Mouse (Mus musculus) layer of hippocampus, adult 2 months (tissue): ENCODE data around the gene Zfp365. TPM values are rescaled to one million over a fixed set of nuclear protein-coding genes. Genes with fewer than 3 reads are reported as not detected.
A peak's percentile ranks its signal among the peaks of the same experiment; 100 is the strongest.

Experiments
- DNase-seq, 2 experiments: peaks; one replicate each; pipeline ENCODE4 v3.0.0; 2022; ENCODE audit warnings: low spot score in 2 of 2
- H3K27ac ChIP-seq: fragments of 200-600 bp; 2 replicates; pipeline ENCODE4 v1.8.1; 2022
- H3K4me3 ChIP-seq: fragments of 200-600 bp; 2 replicates; pipeline ENCODE4 v1.8.1; 2022; ENCODE audit warnings: mild to moderate bottlenecking
- CTCF ChIP-seq: fragments of 200-600 bp; conservative IDR thresholded peaks from 2 replicates; pipeline ENCODE4 v1.8.1; 2022; ENCODE audit warnings: antibody characterized with exemption, mild to moderate bottlenecking, moderate library complexity
- total RNA-seq, 2 experiments: library from RNA; stranded (reverse); gene quantifications; 2 replicates each; pipeline ENCODE4 v1.2.3; 2021

The Zfp365 gene
- total RNA-seq, 2 experiments from 2014 or later = 248 to 257 TPM

DNA sequence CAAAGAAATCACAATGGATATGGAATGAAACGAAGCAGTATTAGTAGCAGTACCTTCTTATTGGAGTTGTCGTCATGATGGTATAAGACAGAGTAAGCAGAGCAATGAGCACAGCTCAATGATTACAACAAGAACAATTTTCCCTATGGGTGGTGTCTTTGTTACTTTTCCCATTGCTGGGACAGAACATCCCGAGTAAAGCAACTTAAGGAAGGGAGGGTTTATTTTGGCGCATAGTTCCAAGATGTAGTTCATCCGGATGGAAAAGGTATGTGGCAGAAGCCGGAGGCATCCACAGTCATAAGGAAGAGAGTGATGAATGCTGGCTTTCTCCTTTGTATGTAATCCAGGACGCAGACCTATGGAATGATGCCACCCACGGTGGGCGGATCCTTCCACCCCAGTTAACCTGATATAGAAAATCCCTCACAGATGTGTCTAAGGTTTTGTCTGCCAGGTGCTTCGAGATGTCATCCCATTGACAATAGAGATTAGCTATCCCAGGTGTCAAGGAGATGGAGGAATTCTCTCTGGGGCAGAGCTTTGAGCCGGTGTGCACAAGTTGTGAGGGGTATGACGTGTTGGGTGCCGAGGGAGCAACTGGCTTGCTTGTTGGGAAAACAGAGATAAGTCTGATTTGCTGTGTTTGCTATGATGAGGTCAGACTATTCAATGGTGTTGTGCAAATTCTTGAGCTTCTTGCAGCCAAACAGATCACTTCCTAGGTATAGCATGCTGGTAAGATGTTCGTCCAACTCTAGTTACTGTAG is 55.5 kb downstream of the Zfp365 start:
- H3K27ac ChIP-seq = no peak overlapping the region
- H3K4me3 ChIP-seq = no peak overlapping the region
- no peak for DNase-seq
- TF ChIP-seq CTCF = no peak

DNA sequence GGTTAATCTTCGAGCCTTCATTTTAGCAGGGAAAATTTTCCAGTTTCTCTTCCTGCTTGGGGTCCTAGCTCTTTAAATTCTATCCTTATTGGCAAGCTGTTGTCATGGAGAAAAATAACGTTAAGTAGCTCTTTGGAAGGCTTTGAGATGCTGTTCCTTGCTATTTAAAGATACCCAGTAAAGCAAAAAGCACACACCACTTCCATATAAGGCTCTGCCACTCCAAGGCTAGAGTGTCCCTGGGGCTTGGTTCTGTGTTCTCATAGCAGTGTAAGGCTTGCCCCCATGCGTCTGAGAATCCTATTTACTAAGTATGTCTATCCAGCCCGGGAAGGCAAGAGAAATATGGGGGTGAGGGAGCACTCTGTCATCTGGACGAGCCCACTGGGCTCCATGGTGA is 56.7 kb downstream of the Zfp365 start:
- Histone ChIP-seq H3K4me3 (no peak overlapping the region), H3K27ac (no peak overlapping the region)
- DNase-seq = no peak
- TF ChIP-seq CTCF = no peak

DNA sequence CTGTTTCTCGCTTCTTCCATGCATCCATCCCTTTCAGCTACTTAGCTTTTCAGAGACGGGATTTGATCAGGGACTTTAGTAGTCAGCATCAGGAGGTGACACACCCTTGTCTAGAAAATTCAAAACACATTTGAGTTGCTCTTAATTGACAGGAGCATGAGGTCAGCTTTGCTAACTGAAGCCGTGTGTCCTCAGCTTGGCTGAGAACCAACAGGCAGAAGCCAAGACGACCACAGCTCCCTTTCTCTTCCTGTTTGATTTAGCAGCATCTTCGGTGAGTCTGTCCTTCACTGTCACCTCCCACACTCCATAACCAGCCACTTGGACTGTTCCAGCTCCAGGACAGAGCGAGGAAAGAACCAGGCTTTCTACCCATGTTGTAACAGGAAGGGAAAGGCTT is 60.1 kb downstream of the Zfp365 start:
- Histone ChIP-seq H3K4me3 (no peak overlapping the region), H3K27ac (no peak overlapping the region)
- no peak for DNase-seq
- no peak for TF ChIP-seq CTCF

DNA sequence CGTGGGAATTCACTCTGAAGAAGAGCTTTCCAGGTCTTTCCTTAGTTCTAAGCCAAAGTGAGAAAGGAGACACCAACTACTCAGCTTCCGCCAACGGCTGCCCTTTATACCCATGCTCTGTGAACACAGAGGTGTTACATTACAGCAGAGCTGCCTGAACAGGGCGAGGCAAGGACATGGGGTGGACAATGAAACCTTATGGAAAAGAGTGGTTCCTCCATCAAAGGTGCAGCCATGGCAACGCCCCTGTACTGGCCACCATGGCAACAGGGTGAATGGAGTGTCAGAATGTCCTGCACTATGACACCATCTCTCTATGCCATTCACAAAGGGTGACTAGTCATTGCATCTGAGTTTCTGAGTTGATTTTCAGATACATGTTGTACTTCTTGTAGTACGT is 61.4 kb downstream of the Zfp365 start:
- no peak for DNase-seq
- no peak for TF ChIP-seq CTCF
- Histone ChIP-seq H3K4me3 (no peak overlapping the region), H3K27ac (no peak overlapping the region)

DNA sequence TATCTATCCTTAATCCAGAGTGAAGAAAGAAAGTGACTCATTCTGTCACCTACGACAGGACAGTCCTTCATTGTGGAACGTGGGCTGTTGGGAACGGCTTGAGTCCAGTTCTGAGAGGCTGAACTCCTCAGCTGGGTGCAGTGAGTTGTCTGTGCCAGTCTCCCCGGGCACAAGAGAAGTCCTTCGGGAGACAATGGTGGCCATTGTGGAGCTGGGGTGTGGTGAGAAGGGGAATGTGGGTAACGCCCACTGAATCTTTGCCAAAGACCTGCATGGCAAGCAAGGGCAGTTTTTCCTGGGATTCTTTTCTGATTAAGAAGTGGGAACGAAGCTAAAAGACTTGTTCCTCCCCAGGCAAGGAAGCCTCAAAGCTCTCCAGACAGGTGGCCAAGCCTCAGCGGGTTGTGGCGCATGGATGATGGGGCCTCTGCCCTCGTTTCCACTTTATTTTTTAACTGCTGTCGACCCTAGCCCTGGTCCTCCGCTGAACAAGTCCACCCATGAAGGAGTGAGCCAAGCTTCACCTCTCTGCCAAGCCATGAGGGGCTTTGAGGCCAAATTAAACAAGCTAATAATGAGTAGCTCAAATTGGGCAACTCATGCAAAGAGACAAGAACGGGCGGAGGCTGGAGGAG is 66.3 kb downstream of the Zfp365 start:
- Histone ChIP-seq H3K4me3 (no peak overlapping the region), H3K27ac (peak overlapping the region; percentile 53; the same call in 1 of the 2 replicates)
- no peak for DNase-seq
- TF ChIP-seq CTCF = no peak

DNA sequence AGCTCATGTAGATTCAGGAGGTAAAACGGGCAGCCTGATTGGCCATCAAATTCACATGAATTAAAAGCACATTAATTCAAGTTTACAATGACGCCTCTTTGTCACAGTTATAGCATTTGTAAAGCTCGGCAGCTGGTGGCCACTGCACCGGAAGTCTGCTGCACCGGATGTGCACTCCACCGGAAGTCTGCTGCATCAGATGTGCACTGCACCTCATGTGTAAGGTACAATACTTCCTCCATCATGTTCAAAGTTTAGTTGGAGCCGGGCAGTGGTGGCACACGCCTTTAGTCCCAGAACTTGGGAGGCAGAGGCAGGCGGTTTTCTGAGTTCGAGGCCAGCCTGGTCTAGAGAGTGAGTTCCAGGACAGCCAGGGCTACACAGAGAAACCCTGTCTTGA is 70.9 kb downstream of the Zfp365 start:
- no peak for DNase-seq
- no peak overlapping the region for H3K27ac ChIP-seq
- no peak overlapping the region for H3K4me3 ChIP-seq
- no peak for TF ChIP-seq CTCF

DNA sequence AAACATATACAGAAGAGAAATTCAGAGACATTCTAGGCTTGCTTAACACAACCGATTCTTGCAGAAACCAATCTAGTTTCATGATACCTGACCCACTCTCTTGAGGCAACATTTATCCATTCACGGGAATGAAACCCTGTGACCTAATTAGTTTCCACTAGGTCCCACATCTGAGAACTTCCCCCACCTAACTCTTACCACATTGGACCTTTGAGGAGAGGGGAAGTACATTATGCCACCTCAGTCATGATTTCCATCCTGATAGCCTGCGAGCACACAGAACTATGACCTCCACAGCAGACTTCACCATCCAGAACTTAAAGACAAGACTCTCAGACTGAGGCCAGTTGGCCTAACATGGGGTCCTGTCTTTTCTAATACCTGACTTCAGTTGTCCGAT is 71.7 kb downstream of the Zfp365 start:
- TF ChIP-seq CTCF = no peak
- DNase-seq = no peak
- no peak overlapping the region for H3K4me3 ChIP-seq
- H3K27ac ChIP-seq = no peak overlapping the region

DNA sequence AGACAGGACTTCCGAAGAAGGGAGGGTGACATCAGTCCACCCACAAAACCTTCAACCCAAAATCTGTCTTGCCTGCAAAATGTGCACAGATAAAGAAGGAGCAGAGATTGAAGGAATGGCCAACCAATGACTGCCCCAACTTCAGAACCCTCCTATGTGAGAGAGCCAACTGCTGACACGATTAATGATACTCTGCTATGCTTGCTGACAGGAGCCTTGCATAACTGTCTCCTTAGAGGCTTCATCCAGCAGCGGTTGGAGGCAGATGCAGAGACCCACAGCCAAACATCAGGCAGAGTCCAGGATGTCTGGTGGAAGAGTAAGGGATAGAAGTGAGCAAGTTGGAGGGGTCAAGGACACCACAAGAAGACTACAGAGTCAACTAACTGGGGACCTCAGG is 73.3 kb downstream of the Zfp365 start:
- Histone ChIP-seq H3K4me3 (no peak overlapping the region), H3K27ac (no peak overlapping the region)
- no peak for DNase-seq
- no peak for TF ChIP-seq CTCF

DNA sequence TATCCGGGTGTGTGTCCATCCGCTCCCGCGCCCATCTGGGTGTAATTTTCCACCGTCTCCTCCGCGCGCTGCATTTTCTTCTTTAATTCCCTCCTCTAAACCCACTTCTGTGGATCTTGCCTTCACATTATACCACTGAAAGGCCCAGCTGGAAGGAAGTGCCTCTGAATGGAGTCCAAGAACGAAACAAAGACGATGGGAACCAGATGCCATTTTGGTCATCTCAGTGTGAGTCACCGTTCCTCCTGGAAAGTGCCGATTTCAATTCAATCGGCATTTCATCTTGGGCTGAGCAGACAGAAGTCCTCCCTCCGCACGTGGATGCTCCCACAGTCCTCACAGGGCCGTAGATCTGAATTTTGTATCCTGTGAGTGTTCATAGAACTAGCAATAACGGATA is 76.0 kb downstream of the Zfp365 start:
- no peak for TF ChIP-seq CTCF

More for the DNA sequence above, 76.0 kb downstream of the Zfp365 start:
- peak in 1 of 2 experiments; percentile 37 for DNase-seq
- H3K27ac ChIP-seq = no peak overlapping the region
- H3K4me3 ChIP-seq = no peak overlapping the region

Other genes with a start within 250 kb of the Zfp365 start
- gene Rtkn2, start 66.9 kb upstream of the Zfp365 start, total RNA-seq = 1 to 10 TPM; 4.7 to 5.0 TPM